Mouse (Mus musculus) kidney, postnatal 25 days (tissue): ENCODE data around the gene B4galt5.
A peak's percentile ranks its signal among the peaks of the same experiment; 100 is the strongest.

Experiments
- DNase-seq, 2 experiments: peaks; one replicate each; pipeline ENCODE4 v3.0.0; 2021; ENCODE audit warnings: mixed read lengths in 2 of 2

B4galt5 gene

DNA sequence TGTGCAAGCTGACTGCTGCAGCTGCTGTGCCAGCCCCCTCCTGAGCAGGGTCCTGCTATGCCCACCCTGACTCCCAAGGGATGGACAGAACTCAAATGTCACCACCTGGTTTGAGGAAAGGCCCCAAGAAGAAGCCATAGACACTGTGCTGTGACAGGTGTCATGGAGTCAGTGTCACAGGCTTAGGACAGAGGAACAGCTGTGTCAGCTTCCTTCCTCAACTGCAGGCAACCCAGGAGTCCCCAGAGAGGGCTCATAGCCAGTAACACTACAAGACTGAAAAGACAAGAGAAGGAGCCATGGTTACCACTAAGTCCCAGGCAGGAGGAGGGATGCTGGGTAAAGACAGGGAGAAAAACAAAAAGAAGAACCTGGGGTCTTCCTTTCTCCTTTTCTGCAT lies 7.9 kb upstream of the B4galt5 start:
- no peak for DNase-seq

GRCm38 (mm10) chr2:167354611-167355165 lies 5.7 kb upstream of the B4galt5 start:
- no peak for DNase-seq

GRCm38 (mm10) chr2:167354046-167354445 lies 5.1 kb upstream of the B4galt5 start:
- DNase-seq, result peak; percentile 70 to 88

GRCm38 (mm10) chr2:167352496-167352895 lies 3.5 kb upstream of the B4galt5 start:
- peak; percentile 32 to 73 for DNase-seq

GRCm38 (mm10) chr2:167351371-167351951 lies 2.5 kb upstream of the B4galt5 start:
- DNase-seq, result peak in 1 of 2 experiments; percentile 52

GRCm38 (mm10) chr2:167350126-167350650 lies 1.2 kb upstream of the B4galt5 start:
- DNase-seq, result no peak

DNA sequence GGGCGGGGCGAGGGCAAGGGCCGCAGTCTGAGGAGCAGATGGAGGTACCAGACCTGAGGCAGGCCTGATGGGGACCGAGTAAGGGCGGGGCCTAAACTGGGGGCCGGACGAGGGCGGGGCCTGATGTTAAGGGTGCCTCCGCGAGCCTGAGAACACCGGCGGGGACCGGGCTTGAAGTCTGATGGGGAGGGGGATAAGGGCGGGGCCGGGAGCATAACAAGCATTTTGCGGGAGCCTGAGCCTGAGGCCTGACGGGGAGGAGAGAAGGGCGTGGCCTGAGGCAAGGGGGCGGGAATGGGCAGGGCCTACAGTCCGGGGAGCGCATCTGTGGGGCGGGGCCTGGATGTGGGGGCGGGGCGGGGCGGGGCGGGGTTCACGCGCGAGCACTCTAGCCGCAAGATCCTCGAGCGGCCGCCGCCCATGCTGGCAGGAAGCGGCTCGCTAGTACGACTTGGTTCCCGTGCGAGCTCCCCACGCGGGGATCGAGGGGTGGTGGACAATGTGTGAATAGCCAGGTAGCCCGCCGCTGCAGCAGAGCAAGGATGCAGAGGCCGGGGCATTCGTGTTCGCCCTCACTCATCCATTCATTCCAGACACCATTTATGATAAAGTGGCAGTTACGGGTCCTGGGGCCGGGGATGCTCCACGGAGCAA lies 427 bp upstream of the B4galt5 start:
- peak; percentile 97 to 98 for DNase-seq

GRCm38 (mm10) chr2:167347991-167348375 lies 1.0 kb downstream of the B4galt5 start:
- peak; percentile 49 to 55 for DNase-seq

- no peak for DNase-seq
These were observed 1.6 kb downstream of the B4galt5 start for GRCm38 (mm10) chr2:167347361-167347760.

GRCm38 (mm10) chr2:167345508-167346164 lies 3.3 kb downstream of the B4galt5 start:
- DNase-seq, result no peak

DNA sequence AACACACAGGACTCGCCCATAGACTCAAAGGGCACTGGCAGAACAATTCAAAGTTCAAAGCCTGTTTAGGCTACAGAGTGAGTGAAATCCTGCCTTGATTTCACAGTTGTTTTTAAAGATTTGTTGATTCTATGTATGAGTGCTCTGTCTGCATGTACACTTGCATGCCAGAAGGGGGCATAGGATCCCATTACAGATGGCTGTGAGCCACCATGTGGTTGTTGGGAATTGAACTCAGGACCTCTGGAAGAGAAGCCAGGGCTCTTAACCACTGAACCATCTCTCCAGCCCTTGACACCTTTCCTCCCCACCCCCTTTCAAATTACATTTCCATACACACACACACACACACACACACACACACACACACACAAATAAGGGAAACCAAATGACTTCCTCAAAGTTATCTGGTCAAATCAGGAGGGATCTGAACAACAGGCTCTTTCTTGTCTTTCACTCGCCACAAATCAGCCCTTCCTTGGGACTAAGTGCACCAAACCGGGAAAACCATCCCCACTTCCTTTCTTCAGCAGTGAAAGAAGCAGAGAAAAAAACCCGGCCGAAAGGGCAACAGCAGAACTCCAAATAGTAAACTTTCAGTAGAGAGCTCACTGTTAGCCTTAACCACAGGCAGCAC lies 4.0 kb downstream of the B4galt5 start:
- no peak for DNase-seq

GRCm38 (mm10) chr2:167343369-167344140 lies 5.4 kb downstream of the B4galt5 start:
- DNase-seq, result no peak

DNA sequence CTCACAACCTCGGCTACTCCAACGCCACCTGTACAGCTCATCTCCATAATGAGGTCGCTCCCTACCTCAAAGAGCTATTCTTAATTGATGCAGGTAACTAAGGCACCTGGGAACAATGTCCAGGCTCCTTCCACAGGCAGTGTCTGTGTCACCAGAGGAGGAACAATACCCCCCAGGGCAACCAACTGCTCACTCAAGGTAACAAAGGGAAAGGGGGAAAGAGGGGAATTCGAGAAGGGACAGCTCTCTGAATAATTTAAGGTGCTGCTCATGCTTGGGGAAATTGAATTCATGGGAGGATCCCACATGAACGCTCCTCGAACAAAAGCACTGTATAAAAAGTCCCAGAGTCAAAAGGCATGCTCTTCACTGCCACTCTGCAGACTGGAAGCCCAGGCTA lies 6.1 kb downstream of the B4galt5 start:
- DNase-seq, result no peak

DNA sequence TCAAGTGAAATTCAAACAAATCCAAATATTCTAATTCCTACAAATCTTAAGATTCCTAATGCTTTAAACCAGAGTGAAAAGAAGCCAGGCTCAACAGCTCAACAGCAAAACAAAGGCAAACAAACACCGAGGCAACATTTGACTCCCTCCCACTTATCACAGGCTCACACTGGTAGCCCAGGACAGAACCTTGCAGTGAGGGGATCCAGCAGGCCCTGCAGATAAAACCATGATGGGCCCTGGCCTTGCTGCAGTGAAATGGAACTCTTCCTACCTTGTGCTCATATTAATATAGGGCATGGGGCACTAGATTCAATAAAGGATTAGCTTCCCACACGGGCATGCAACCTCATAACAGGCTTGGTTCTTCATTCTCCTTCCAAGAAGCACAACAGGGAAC lies 11.4 kb downstream of the B4galt5 start:
- DNase-seq, result no peak

DNA sequence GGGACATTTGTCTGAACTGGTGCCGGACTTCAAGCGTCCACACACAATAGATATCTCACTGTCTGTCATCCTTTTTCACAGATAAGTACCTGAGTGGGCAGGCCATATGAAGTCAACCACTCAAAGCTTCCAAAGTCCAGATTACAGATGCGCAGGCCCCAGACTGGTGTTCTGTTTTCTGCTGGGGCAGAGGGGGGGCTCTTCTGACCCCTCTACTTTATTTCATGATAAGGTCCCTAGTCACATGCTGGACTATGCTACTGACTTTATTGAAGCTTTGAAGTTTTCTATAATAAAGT lies 11.8 kb downstream of the B4galt5 start:
- DNase-seq, result no peak

DNA sequence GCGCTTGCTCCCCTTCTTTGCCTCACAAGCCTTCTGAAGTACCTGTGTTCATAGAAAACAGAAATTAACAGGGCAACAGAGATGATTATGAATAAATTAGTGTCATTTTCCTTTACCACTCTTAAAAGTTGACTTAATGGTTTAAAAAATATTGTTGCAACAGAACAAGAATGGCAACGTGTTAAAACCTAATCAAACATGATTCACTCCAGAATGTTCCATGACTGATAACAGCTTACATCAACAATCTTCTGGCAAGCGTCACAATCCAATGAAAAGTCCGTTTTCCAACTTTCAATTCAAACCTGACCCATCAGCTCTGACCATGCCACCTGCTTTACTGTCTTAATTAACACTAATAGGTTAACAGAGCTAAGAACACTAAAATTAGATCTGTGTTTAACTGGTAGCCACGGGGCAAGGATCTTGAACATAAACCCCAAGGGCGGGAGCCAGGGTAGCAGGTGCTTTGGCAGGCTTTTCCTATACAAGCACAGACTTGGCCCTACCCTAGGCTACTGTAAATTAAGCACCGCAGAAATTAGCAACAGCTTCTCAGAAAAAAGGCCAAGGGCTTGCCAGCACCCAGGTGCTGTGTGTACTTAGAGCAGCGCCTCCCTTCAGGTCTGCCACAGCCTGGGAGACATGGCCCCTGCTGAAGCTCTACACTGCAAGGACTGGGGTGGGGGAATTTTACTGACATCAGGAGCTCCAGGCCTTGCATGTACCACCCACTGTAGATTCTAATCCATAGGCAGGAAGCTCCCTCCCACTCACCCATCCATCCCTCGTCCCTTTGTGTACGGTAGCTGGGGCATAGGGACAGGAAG lies 12.4 kb downstream of the B4galt5 start:
- DNase-seq, result peak in 1 of 2 experiments; percentile 45

GRCm38 (mm10) chr2:167335066-167335465 lies 13.9 kb downstream of the B4galt5 start:
- DNase-seq, result no peak

DNA sequence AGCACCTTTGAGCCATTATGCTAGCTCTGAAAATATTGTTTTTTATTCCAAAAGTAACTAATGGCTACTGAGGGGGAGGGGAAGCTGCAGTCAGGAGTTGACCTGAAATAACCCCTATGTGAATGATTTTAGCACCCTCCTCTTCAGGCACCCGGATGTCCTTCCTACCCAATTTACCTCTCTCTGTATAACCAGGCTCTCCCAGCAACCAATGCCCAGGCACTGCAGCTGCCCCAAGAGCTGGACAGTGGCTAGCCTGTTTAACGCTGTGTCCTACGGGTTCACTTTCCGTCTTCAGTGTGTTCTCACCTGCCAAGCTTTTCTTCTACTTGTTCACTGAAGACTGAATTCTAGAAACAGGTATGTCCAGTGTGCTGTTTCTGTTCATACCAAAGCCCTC lies 14.7 kb downstream of the B4galt5 start:
- DNase-seq, result no peak

GRCm38 (mm10) chr2:167333450-167333849 lies 15.5 kb downstream of the B4galt5 start:
- no peak for DNase-seq

DNA sequence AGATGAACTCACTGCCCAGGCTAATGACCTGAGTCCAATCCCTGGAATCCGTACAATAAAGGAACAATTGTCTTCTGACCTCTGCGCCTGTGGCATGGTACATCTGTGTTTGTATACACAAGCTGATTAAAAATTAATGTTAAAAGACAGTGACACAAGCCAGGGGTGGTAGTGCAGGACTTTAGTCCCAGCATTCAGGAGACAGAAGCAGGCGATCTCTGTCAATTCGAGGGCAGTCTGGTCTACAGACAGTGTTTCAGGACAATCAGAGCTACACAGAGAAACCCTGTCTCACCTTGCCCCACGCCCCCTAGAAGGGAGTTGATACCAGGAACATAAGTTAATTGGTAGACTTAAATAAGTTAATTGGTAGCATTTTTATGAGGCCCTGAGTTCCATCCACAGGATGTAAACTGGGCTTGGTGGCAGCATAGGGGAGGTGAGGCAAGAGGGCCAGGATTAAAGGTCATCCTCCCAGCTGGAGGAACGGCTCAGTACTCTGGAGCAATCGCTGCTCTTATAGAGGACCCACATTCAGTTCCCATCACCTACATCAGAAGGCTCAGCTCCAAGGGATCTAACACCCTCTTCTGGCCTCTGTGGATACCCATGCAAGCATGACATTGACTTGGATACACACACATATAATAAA lies 16.5 kb downstream of the B4galt5 start:
- peak in 1 of 2 experiments; percentile 64 for DNase-seq

DNA sequence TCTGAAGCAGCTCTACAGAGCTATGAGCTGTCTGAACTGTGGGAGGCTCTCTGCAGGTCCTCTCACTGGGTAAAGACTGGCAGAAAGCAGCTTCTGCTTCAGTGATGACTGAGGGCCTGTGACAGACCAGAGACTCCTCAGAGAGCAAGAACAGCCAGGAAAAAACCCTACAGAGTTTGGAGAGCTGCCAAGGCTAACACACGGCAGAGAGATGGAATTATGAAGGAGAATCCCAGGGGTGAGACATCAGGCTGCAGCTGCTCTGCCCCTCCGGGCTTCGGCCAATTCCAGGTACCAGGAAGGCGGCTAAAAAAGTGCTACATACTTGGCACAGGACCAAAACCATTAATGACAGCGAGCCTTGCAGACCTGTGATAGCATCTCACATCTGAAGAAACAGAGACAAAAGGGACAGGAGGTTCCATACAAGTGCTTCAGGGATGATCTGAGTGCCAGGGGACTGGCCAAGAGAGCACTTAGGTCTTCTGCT lies 17.5 kb downstream of the B4galt5 start:
- DNase-seq, result peak in 1 of 2 experiments; percentile 35
